Mouse (Mus musculus) forebrain, embryonic 10.5 days (tissue): ENCODE measurements around the gene Lrig2. TPM values are rescaled to one million over a fixed set of nuclear protein-coding genes. Genes with fewer than 3 reads are reported as not detected.

Experiments
- DNase-seq: peaks from one replicate; pipeline ENCODE4 v3.0.0-alpha.2; 2017; ENCODE audit warnings: low spot score; ENCODE audit errors: extremely low spot score
- H3K27ac ChIP-seq: fragments of 300-500 bp; sonication (generic); 2 replicates; pipeline ENCODE4 v1.5.1; 2016; ENCODE audit warnings: mild to moderate bottlenecking
- H3K27me3 ChIP-seq: fragments of 300-500 bp; sonication (generic); 2 replicates; pipeline ENCODE4 v1.6.1; 2016; ENCODE audit warnings: mild to moderate bottlenecking; ENCODE audit not compliant: poor library complexity, severe bottlenecking
- H3K36me3 ChIP-seq: fragments of 300-500 bp; sonication (generic); replicated peaks from 2 replicates; pipeline ENCODE4 v1.6.1; 2016; ENCODE audit warnings: mild to moderate bottlenecking, moderate library complexity
- H3K4me1 ChIP-seq: fragments of 300-500 bp; sonication (generic); 2 replicates; pipeline ENCODE4 v1.6.1; 2016
- H3K4me3 ChIP-seq: fragments of 300-500 bp; sonication (generic); 2 replicates; pipeline ENCODE4 v1.5.1; 2016; ENCODE audit warnings: mild to moderate bottlenecking, moderate library complexity
- H3K9me3 ChIP-seq: fragments of 300-500 bp; sonication (generic); 2 replicates; pipeline ENCODE4 v1.6.1; 2016; ENCODE audit warnings: mild to moderate bottlenecking, moderate library complexity
- WGBS: fragments of 180-500 bp; shearing (Covaris S2); methylation state at CpG from one replicate; pipeline ENCODE4 v1.1.7; 2016; 5-methylcytosine and 5-hydroxymethylcytosine counted together
- polyA plus RNA-seq: library from polyadenylated mRNA; unstranded; fragments of >200 nt; fragmentation: Nextera tagmentation; extraction: Ambion mirVana; gene quantifications from 2 replicates; pipeline ENCODE4 v1.2.1, GENCODE M21; 2016

Gene Lrig2
- polyA plus RNA-seq, 1 experiment from 2014 or later = 15.1 TPM

DNA sequence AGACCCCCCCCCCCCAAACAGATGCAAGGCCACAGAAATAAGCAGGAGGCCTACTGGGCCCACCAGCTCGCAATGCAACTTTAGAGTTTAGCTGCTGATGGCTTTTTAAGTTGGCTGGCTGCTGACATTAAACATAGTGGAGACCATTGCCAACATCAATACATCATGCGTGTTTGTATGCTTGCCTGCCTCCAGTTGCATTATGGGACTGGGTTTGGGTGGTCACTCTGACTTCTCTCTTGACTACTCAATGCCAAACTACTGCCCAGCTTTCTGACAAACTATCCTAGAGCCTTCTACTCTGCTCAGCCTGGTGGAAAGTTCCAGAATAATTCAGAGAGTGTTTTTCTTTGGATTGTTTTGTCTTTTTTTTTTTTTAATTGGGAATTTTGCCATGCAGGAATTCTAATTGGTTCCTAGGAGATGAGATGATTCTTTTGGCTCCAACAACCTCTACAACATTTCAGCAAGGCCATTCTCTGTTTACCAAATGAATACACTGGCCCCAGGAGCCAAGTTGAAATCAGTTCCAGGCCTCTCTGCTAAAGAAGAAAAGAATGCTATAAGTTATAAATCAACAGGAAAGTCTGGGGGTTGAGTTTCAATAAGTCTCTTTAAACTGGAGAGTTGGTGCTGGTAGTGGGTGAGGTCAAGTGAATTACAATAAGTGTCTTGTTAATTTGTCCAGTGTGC is 161.3 kb downstream of the Lrig2 start:
- H3K4me1 ChIP-seq = peaks cover 50% of the 10 kb centered on the region
- H3K9me3 ChIP-seq = no peaks in the 10 kb centered on the region
- H3K36me3 ChIP-seq = no peaks in the 10 kb centered on the region
- H3K27me3 ChIP-seq = peaks cover 17% of the 10 kb centered on the region
- H3K4me3 ChIP-seq = no peak overlapping the region
- 0 out of 2 replicates have a peak overlapping the region, but pooled peaks have one; percentile 71 for H3K27ac ChIP-seq
- DNase-seq = no peak
- WGBS = 85% methylated on average over 2 of the region's 2 CpGs

DNA sequence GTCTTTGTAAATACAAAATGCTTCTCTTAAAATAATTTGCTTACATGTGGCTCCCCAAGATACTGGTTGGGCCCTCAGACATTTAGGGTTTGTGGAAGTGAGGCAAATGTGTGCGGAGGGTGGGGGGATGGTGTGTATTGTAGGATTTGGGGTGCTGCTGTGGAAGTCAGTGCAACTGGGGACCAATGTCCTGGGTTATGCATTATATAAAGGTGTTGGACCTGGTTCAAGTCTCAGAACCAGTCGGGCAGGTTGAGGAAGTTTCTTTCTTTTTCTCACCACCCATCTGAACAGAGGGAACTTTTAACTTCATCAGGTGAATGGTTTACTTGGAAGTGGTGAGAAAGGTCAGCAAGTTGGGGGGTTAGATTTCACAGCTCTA is 161.9 kb downstream of the Lrig2 start:
- no peak for DNase-seq
- Histone ChIP-seq H3K36me3 (no peaks in the 10 kb centered on the region), H3K4me3 (no peak overlapping the region), H3K9me3 (no peaks in the 10 kb centered on the region), H3K4me1 (peaks cover 50% of the 10 kb centered on the region), H3K27me3 (peaks cover 14% of the 10 kb centered on the region), H3K27ac (peak overlapping the region; percentile 71; the same call in 1 of the 2 replicates)
- 61% methylated on average over 2 of the region's 2 CpGs for WGBS

DNA sequence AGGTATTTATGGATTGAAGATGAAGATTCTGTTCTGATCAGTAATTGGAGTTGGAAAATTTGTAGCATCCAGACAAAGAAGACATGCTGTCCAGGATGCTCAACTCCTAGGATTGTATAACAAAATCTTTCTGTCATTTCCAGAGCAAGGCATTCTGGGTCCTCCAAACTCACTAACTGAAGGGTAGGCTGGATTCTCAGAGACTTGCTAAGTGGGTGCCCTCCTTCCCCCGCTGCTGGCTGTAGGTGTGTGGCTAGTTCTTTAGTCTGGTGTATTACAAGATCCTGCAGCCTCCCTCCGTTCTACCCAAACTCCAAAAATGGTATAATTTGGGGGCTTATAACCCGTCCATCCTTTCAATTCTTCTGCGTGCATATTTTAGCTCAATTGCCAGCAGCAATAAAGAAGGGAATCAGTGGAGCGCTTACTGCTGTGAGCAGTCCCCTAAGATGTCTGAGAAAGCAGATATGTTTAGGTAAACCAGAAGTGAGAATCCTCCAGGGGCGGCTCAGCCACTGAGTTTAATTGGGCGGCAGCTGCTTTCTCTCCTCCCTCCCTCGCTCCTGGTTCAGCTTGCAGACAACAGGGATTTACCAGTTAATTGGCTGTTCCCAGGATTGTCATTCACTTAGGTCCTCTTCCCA is 162.4 kb downstream of the Lrig2 start:
- H3K27ac ChIP-seq = peak overlapping the region; percentile 71
- H3K4me1 ChIP-seq = peaks cover 50% of the 10 kb centered on the region
- H3K9me3 ChIP-seq = no peaks in the 10 kb centered on the region
- peaks cover 14% of the 10 kb centered on the region for H3K27me3 ChIP-seq
- no peak for DNase-seq
- no peaks in the 10 kb centered on the region for H3K36me3 ChIP-seq
- H3K4me3 ChIP-seq = no peak overlapping the region; the same call in 1 of the 2 replicates
- WGBS = 17% methylated on average over 8 of the region's 8 CpGs

Other genes starting within 250 kb of the Lrig2 start
- 57.3 and 60.0 TPM in 2 replicates for gene Slc16a1, start 126.8 kb upstream of the Lrig2 start, polyA plus RNA-seq